Mouse (Mus musculus): ENCODE measurements around the gene Grasp.

Gene Grasp

DNA sequence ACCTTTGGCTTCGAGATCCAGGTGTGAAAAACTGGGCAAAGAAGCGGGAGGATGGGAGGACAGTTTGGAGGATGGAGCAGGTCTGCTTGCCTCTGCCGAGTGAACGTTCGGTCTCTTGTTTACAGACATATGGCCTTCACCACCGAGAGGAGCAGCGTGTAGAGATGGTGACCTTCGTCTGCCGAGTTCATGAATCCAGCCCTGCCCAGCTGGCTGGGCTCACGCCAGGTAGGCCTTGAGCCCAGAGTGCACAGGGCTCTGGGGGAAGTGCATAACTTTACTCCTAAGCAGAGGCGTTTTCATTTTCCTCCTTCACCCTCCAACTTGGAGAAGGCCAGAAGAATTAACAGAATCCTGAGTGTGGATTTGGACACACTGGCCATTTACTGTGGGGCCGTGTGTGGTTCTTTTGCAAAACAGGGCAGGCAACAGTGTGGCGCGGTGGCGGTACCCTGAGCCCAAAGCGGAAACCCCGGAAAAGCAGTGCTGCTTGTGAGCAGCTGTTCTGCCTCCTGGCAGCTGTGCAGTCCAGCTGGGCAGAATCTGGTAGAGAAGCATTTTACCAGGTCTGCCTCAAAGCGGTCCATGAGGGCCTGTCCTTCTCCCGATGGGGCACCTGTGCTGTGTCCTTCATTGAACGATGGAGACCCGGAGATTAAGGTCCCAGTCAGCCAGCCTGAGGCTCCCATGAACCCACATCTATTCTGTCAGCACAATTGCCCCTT, 5.0 kb downstream of the Grasp start:
- DNase-seq (ENCODE audit: low read depth) = no peak

DNA sequence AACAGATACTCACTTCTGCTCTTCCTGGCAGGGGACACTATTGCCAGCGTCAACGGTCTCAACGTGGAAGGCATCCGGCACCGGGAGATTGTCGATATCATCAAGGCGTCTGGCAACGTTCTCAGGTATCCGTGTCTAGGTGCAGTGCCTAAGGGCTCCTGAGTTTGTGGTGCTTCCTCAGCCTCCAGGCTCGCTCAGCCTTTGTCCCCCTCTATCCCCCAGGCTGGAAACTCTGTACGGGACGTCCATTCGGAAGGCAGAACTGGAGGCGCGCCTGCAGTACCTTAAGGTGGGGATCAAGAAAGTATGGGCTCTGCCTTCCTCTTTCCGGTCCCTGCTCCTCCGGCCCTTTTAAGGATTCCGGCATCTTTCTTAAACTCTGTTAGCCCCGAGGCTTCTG, 6.5 kb downstream of the Grasp start:
- DNase-seq (ENCODE audit: low read depth) = no peak

DNA sequence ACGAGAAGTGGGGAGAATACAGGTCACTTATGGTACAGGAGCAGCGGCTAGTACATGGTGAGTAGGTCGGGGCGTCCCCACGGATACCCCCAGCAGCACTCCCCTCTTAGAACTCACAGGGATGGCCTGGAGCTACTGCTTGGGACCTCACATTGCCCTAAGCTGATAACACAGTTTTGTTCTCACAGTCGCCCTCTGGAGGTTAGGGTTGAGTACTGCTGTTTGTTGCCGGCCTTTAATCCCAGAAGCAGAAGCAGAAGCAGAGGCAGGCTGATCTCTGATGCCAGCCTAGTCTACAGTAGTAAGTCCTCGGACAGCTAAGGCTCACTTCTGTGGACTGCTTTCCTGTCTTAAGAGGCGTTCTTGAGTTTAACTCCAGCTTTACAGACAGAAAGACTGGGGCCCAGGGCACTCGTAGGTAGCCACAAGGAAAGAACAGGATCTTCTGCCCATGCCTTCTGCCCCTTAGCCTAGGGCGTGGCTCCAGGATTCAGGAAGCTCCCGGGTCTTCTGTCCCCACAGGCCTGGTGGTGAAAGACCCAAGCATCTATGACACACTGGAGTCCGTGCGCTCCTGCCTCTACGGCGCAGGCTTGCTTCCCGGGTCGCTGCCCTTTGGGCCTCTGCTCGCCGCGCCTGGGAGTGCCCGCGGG, 7.1 kb downstream of the Grasp start:
- peak; percentile 62 for DNase-seq (ENCODE audit: low read depth)

DNA sequence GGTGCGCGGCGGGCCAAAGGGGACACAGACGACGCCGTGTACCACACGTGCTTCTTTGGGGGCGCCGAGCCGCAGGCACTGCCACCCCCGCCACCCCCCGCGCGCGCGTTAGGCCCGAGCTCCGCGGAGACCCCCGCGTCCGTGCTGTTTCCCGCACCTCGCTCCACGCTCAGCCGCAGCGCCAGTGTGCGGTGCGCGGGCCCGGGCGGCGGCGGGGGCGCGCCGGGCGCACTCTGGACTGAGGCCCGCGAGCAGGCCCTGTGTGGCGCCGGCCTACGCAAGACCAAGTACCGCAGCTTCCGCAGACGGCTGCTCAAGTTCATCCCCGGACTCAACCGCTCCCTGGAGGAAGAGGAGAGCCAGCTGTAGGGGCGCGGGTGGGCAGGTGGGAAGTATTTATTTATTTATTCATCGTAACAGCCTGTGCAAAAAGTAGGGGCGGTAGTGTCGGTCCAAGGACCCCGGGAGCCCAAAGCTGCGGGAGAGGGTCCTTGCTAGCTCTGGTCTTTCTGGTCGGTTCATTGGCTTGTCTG, 7.7 kb downstream of the Grasp start:
- no peak for DNase-seq (ENCODE audit: low read depth)

DNA sequence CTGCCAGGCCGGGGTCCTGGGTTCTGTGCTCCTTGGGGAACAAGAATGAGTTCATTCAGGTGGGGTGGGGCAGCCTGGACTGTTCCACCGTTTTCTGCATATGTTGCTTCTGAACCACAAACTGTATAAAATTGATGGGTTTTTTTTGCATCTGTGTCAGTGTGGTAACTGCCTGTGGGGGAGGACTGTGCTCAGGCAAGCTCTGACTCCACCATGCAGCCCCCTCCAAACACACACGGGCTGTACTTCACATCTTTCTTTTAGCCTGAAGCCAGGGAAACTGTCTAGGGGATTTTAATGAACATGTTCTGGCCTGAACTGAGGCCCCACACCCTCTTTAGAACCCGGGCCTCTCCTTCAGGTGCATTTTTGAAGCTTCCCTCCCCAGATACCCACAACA, 8.6 kb downstream of the Grasp start:
- DNase-seq (ENCODE audit: low read depth) = no peak

DNA sequence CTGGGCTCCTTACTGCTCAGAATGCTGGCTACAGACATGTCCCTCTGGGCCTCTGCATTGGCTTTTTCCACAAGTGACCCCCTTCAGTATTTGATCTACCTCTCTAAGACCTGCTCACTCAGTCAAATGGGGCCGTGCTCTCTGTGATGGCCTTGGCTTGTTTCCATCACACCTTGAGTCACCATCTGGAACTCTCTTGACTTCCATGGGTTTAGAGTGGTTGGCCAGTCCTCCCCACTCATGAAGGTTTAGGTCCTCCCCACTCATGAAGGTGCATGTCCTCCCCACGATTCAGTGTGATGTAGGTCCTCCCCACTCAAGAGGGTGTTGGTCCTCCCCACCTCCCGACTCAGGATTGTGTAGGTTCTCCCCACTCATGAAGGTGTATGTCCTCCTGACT, 9.2 kb downstream of the Grasp start:
- no peak for DNase-seq (ENCODE audit: low read depth)

DNA sequence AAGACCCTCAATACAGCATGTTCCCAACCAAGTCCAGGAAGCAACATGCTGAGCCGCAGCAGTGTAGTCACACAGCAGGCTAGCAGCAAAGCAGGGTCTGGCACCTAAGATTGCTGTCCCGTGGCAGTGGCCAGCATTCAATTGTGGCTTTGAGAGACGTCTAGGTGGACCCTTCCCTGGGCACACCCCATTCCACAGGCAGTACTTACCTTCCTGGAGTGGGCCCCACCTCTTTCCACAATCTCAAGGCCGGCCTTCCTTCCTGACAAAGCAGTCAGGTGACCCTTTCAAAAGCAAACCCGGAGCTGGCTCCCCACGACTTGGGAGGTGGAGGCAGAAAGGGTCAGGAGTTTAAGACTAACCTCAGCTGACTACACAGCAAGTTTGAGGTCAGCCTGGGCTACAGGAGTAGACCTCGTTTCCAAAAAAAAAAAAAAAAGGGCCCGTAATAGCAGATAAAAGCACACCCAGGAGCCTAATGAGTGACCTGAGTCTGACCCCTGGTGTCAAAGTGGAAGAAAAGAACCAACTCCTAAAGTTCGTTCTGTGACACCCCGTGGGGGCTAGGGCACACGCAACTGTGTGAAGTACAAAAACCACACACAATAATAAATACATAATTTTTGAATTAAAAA, 9.8 kb downstream of the Grasp start:
- DNase-seq (ENCODE audit: low read depth) = peak; percentile 62

DNA sequence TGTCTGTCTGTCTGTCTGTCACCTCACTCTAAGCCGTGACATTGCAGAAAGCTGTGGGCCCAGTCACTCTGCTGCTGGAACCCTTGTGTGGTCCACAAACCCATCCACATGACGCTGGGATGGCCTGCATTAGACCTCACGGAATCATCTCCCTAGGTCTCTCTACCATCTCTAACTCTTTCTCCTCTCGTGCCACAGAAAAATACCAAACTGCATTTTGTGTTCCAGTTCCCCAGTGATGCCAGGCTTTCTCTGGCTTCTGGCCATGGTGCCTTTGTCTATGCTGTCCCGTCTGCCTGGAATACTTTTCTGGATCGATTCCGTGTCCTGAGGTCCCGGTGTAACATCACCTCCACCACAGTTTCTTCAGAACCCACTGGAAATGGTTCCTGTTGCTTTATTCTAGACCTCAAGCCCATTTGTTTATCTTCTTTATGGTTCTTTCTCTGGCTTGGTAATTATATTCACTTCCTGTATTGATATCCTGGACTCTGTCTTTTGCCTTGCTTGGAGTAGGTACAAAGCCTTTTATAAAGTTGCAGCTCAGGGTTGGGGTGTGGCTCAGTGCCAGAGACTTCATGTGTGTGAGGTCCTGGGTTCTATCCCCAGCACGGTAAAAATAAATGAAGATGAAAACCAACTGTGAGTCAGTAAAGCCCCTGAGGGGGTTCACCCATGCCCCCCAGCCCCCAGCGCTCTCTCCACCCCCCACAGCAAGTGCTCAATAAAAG, 10.8 kb downstream of the Grasp start:
- no peak for DNase-seq (ENCODE audit: low read depth)

DNA sequence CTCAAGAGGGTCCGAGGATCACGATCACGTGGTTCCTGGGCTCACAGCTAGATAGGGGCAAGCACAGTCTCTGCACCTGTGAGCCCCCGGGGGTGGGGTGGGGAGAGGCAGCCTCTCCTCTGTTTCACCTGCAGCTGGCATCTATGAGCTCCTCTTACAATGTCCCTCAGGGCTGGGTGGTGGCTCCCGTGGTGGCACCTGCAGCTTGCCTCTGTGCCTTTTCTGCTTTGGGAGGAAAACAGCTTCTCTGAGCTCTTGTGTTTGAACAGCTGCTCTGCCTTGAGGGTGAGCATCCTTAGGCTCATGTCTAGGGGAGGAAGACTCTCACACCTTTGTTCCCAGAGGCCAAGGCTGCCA, 11.3 kb downstream of the Grasp start:
- no peak for DNase-seq (ENCODE audit: low read depth)

DNA sequence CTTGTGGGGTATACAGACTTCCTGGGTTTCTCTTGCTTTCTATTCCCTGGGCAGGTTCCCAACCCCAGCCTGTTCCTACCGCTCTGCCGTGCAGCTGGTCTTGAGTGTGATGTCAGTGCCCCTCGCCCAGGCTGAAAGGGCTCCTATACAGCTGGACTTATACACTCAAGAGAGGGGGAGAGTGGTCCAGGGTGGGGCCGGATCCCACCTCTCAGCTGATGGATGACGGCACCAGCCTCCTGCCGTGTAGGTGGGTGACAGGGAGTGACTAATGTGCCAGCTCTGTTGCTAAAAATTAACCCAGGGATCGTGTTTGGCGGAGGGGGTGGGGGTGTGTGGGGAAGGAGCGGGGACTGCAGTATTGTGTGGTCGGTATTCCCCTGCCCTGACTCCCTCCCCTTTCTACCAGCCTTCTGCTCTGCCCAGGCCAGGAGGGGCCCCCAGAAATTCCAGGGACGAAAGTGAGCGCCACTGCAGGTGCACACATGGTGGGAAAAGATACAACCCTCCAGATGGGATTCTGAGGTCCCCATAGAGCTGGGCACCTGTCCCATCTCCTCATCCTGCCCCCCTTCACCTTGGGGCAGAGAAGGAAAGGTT, 11.8 kb downstream of the Grasp start:
- no peak for DNase-seq (ENCODE audit: low read depth)

DNA sequence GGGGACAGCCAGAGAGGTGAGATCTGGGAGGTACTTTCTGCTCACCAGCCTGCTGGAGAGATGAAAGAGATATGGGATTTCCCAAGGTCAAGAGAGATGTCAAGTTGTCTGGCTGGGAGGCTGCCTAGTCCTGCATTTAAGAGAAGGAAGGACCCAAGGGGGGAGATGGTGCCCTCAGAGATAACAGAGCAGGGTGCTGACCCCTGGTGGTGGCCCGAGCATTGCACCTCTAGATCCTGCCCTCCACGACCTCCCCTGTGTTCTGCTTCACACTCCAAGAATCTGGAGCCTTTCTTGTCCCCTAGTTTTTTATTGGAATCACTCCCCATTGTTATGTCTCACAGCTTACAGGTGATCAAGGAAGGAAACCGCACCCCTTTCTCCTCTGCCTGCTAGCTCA, 12.9 kb downstream of the Grasp start:
- DNase-seq (ENCODE audit: low read depth) = peak; percentile 73

DNA sequence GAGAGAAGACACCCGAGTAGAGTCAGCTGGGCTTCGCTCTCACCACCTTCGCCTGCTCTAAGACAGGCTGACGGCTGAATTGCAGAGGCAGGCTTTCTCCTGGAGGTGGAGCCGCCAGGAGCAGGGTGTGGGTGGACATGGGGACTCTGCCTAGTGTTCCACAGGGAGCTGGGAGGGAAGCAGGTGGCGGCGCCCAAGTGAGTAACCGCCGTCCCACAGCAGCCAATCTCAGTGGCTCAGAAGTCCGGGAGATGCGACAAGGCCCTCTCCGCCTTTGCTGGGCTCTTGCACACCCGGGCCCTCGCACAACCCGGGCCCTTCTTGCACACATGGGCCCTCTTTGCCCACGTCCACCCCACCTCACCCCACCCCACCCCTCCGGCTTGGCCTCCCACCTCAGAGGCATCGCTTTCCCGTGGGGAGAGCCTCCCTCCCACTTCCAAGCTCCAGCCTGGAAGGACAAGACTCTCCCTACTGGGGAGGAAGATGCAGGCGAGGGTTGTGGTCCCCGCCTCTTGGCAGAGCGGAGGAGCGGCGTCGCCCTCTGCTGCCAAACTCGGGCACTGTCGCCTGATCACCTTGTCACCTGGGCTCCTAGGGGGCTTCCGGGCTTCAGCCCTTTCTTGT, 15.0 kb downstream of the Grasp start:
- no peak for DNase-seq (ENCODE audit: low read depth)

DNA sequence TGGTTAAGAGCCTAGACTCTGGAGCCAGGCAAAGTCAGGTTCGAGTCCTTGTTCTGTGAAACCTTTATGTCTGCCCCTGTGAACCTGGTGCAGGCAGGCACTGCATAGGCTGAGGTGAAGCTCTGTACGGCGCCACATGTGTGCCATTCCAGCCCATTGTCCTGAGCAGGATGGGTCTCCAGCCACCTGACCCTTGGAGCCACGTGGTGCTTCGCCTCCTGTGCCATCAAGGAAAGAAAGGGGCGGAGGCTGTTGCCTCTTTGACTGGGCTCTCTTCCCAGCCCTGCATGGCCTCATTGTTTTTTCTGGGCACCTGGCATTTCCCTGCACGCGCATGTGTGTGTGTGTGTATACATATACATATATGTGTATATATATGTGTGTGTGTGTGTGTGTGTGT, 15.8 kb downstream of the Grasp start:
- no peak for DNase-seq (ENCODE audit: low read depth)

DNA sequence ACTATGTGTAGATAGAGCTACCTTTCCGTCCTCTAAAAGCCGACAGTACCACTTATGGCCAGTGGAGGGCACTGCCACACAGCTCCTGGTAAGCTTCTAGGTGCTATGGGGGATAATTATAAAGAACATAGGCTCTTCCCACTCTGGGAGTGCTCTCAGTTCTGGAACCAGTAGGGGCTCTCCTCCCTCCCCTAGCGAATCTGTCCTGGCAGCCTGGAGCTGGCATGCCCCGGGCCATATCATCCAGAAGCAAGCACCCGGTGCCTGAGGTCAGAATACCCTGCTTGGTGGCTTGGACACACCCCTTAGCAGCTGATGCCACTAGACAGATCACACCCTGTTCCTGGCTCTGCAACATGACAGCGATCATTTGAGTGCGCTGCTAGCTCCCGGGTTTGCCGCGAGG, 16.8 kb downstream of the Grasp start:
- DNase-seq (ENCODE audit: low read depth) = peak; percentile 95

DNA sequence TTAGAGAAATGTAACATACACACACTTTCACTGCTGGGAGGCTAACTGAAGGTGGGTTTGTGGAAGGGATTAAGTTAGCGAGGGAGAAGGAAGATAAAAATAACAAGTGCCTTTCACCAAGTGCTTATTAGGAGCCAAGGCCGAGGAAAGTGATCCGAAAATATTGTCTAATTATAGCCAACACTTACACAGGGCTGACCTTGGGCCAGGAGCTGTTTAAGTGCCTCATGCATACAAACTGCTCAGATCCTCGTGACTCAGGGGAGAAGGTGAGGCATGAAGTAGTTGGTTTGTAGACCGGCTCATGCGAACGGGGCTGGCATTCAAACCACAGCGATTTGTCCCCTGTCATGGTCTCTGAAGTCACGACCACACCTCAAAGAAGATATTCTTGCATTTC, 17.2 kb downstream of the Grasp start:
- no peak for DNase-seq (ENCODE audit: low read depth)

DNA sequence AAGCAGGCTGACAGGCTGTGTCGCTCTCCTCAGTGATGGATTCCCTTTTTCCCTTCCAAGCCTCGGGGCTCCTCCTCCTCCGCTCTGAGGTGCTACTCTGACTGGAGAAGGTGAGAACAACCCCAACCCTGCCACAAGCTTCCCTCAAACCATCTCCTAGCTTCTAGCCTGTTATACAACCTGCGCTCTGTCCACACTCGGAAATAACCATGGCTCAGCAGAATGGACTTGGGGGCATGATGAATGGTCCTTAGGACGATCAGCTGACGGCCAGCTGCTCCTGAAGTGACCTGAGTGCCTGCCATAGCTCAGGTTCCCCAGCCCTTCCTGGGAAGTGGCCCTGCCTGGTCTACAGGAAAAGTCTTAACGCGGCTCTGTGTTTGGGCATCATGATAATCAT, 17.9 kb downstream of the Grasp start:
- DNase-seq (ENCODE audit: low read depth) = no peak

DNA sequence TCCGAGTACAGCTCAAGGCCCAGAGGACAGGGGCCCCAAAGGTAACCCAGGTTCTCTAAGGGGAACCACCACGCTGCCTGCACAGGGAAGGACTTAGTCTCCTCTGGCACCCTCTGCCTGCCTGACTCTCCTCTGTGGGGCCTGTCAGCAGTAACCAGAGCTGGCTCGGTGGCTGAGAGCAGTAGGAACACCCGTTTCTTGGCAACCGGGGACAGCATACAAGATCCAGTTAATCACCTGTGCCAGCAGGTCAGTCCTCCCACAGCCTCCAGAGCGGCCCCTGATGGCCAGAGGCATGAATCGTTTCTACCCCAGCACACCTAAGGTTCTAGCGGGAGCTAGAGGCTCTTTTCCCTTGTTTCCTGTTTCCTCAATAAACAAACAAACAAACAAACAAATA, 18.7 kb downstream of the Grasp start:
- DNase-seq (ENCODE audit: low read depth) = no peak

DNA sequence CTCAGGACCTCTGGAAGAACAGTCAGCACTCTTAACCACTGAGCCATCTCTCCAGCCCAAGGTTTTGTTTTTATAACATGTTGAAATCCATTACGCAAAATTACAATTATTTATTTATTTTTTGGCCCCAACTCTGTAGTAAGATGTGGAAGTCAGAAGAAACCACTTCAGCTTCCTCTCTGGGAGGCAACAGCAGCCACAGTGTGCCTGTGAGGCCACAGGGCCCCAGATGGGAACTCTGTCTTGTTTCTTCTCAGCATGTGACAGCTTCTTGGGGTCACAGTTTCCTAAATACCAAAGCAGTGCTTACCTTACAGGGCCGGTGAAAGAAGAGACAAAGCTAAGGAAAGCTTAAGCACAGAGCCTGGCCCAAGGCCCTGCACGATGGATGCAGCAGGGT, 20.0 kb downstream of the Grasp start:
- DNase-seq (ENCODE audit: low read depth) = peak; percentile 92

DNA sequence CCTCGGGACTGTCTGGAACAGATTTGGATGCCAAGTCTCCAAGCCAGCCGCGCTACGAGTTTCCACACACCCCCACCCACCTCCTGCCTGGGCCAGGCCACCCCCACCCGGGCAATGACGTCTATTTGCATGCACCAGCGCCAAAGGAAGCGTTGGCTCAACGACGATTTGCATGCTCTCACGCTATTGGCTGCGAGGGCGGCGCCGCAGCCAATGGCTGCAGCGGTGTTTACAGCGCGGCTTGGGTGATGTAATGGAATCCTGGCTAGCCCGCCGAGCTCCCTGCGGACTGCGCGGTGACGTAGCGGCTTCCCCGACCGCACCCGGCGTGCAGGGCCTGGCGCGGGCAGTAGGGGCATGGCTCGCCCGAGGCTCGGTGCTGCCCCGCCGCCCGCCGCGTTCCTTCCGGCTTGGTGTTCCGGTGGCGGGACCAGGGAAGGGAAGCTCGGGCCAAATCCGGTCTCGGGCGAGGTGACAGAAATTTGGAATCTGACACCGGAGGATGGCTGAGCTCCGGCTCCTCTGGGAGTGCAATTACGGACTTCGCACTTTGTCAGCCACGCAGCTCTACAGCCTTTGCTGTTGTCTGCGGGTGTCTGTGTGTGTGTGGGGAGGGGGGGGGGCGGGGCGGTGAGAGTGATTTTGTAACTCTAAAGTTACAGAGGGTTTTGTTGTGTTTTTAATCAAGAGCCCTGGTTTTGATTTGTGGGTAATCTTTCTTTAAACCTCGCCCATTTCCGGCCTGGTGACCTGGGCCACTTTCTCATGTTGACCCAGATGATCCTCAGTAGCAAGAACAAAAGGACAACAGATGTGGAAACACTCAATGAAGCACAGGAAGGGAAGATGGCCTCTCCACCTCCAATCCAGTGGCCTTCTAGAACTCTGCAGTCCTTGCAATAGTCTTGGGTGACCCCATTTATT, 22.5 kb downstream of the Grasp start:
- DNase-seq (ENCODE audit: low read depth) = peak; percentile 99

DNA sequence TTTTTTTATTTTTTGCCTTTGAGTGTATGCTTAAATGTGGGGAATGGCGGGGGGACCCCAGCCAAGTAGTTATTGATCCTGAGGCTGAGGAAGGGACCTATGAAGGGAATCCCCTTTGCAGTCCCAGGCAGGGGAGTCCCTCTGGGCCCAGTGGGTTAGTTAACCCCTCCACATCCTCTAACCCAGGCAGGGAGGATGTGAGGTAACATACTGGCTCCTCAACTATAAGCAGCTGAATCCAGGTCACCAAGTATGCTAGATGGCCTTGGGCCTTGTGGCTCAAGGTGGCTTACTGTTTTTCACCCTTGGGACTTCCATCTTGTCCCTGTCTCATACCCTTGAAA, 23.1 kb downstream of the Grasp start:
- peak; percentile 34 for DNase-seq (ENCODE audit: low read depth)

All from 416B (cell line).